Mouse (Mus musculus) forebrain, embryonic 15.5 days (tissue): ENCODE measurements around the gene Tas2r143. TPM values are rescaled to one million over a fixed set of nuclear protein-coding genes. Genes with fewer than 3 reads are reported as not detected.

Experiments
- ATAC-seq: fragments of 200-750 bp; cut with Nextera tagmentation; replicated peaks from 2 replicates; pipeline ENCODE4 v1.8.0; 2017; ENCODE audit warnings: mild to moderate bottlenecking, moderate TSS enrichment, moderate library complexity
- H3K27ac ChIP-seq: fragments of 300-500 bp; sonication (generic); replicated peaks from 2 replicates; pipeline ENCODE4 v1.5.1; 2015; ENCODE audit warnings: mild to moderate bottlenecking, inconsistent platforms
- H3K27me3 ChIP-seq: fragments of 300-500 bp; sonication (generic); 2 replicates; pipeline ENCODE4 v1.6.1; 2015; ENCODE audit warnings: inconsistent platforms
- H3K36me3 ChIP-seq: fragments of 300-500 bp; sonication (generic); 2 replicates; pipeline ENCODE4 v1.6.1; 2015; ENCODE audit warnings: mild to moderate bottlenecking, inconsistent platforms
- H3K4me1 ChIP-seq: fragments of 300-500 bp; sonication (generic); 2 replicates; pipeline ENCODE4 v1.6.1; 2015; ENCODE audit warnings: inconsistent platforms
- H3K4me2 ChIP-seq: fragments of 300-500 bp; sonication (generic); replicated peaks from 2 replicates; pipeline ENCODE4 v1.6.1; 2015; ENCODE audit warnings: mild to moderate bottlenecking, inconsistent platforms
- H3K4me3 ChIP-seq: fragments of 300-500 bp; sonication (generic); 2 replicates; pipeline ENCODE4 v1.5.1; 2015; ENCODE audit warnings: mild to moderate bottlenecking, inconsistent platforms
- H3K9ac ChIP-seq: fragments of 300-500 bp; sonication (generic); replicated peaks from 2 replicates; pipeline ENCODE4 v1.6.1; 2015; ENCODE audit warnings: mild to moderate bottlenecking, inconsistent platforms
- H3K9me3 ChIP-seq: fragments of 300-500 bp; sonication (generic); 2 replicates; pipeline ENCODE4 v1.6.1; 2016; ENCODE audit warnings: inconsistent platforms
- WGBS: fragments of 180-500 bp; shearing (Covaris S2); methylation state at CpG from one replicate; pipeline ENCODE4 v1.1.7; 2015; ENCODE audit warnings: mixed read lengths; 5-methylcytosine and 5-hydroxymethylcytosine counted together
- polyA plus RNA-seq: library from polyadenylated mRNA; unstranded; fragments of >200 nt; fragmentation: Nextera tagmentation; extraction: Ambion mirVana; gene quantifications from 2 replicates; pipeline ENCODE4 v1.2.1, GENCODE M21; 2015

The Tas2r143 gene
- polyA plus RNA-seq, 1 experiment from 2014 or later, result not detected

GRCm38 (mm10) chr6:42372001-42372400, 28.0 kb upstream of the Tas2r143 start:
- no peak for ATAC-seq
- no peaks in the 10 kb centered on the region for H3K36me3 ChIP-seq
- no peak overlapping the region for H3K4me2 ChIP-seq
- 0 out of 2 replicates have a peak, but pooled peaks cover 3% of the 10 kb centered on the region for H3K27me3 ChIP-seq
- H3K4me3 ChIP-seq, result no peak overlapping the region
- peaks cover 14% of the 10 kb centered on the region for H3K4me1 ChIP-seq
- no peaks in the 10 kb centered on the region for H3K9me3 ChIP-seq
- H3K9ac ChIP-seq, result no peak overlapping the region
- H3K27ac ChIP-seq, result no peak overlapping the region
- WGBS, result 5% methylated on average over 3 of the region's 3 CpGs

DNA sequence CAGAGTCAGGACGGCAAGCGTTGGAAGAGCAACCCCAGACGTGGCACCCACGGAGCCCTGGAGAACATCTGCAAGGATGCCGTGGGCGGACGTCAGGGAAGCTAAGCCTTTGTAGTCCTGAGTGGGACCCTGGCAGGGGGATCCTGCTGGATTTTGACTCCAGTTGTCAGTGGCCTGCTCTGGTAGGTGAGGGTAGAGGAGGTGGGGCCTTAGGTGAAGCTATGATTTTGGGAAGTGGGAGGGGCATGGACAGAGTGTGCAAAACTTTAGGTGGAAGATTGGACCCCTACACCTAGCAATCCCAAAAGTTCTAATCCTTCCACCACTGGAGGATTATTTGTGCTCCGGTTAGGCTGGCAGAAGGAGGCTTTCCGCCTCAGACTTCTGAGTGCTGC, 27.6 kb upstream of the Tas2r143 start:
- no peaks in the 10 kb centered on the region for H3K9me3 ChIP-seq
- no peak overlapping the region for H3K4me3 ChIP-seq
- ATAC-seq, result peak; percentile 20; the same call in 1 of the 2 replicates
- H3K36me3 ChIP-seq, result no peaks in the 10 kb centered on the region
- H3K4me2 ChIP-seq, result peak overlapping the region; percentile 91
- H3K27ac ChIP-seq, result no peak overlapping the region
- no peak overlapping the region for H3K9ac ChIP-seq
- H3K27me3 ChIP-seq, result 0 out of 2 replicates have a peak, but pooled peaks cover 3% of the 10 kb centered on the region
- H3K4me1 ChIP-seq, result peaks cover 14% of the 10 kb centered on the region
- 19% methylated on average over 9 of the region's 9 CpGs for WGBS

DNA sequence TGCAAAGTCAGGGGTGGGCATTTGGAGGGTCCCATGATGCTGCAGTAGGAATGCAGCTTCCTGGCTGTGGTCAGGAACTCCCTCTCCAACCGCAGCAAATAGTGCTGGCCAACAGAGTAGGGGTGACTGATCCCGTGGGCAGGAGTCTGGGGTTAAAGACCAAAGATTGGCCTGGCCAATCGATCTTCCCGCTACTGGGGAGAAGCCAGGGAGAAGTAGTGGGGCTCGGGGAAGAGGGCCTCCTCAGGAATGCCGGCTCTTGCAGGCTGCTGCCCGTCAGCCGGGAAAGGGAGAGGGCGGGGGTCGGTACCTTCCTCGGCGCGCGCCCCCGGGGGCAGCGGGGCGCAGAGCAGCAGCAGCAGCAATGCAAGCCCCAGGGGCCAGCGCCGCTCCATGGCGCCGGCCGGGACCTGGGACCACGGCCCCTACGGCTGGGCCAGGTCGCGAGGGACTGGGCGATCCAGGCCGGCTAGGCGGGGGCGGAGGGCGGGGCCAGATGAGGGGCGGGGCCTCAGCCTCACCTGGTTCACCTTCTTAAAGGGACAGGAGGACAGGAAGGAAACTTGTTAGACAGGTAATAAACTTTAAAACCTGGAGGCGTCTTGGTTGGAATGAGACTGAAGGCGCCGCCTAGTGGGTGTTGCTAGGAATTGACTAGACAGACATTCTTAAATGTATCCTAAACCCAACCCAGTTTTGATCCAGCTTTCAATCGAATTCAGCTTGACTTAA, 27.1 kb upstream of the Tas2r143 start, which contains the start of gene Epha1:
Epha1 (minus strand) TSS at position 453 of the 732 bp plus-strand sequence.
- peak within 1 kb of the TSS; percentile 43 for H3K4me3 ChIP-seq
- peak within 1 kb of the TSS; percentile 36; the same call in 1 of the 2 replicates for H3K9ac ChIP-seq
- peak within 1 kb of the TSS; percentile 91 for H3K4me2 ChIP-seq
- under 1% methylated on average over 36 of the region's 36 CpGs for WGBS
- peak; percentile 71 for ATAC-seq
- 0 out of 2 replicates have a peak, but pooled peaks cover 3% of the 10 kb centered on the region for H3K27me3 ChIP-seq
- peaks cover 14% of the 10 kb centered on the region for H3K4me1 ChIP-seq
- H3K27ac ChIP-seq, result no peak within 1 kb of the TSS
- no peaks in the 10 kb centered on the region for H3K36me3 ChIP-seq
- no peaks in the 10 kb centered on the region for H3K9me3 ChIP-seq

GRCm38 (mm10) chr6:42373669-42374430, 26.2 kb upstream of the Tas2r143 start:
- peak overlapping the region; percentile 43 for H3K4me3 ChIP-seq
- H3K27me3 ChIP-seq, result 0 out of 2 replicates have a peak, but pooled peaks cover 3% of the 10 kb centered on the region
- H3K27ac ChIP-seq, result no peak overlapping the region
- peak overlapping the region; percentile 91 for H3K4me2 ChIP-seq
- H3K4me1 ChIP-seq, result peaks cover 14% of the 10 kb centered on the region
- H3K9me3 ChIP-seq, result no peaks in the 10 kb centered on the region
- H3K9ac ChIP-seq, result 0 out of 2 replicates have a peak overlapping the region, but pooled peaks have one; percentile 36
- peak; percentile 21; the same call in 1 of the 2 replicates for ATAC-seq
- 46% methylated on average over 7 of the region's 7 CpGs for WGBS
- no peaks in the 10 kb centered on the region for H3K36me3 ChIP-seq

DNA sequence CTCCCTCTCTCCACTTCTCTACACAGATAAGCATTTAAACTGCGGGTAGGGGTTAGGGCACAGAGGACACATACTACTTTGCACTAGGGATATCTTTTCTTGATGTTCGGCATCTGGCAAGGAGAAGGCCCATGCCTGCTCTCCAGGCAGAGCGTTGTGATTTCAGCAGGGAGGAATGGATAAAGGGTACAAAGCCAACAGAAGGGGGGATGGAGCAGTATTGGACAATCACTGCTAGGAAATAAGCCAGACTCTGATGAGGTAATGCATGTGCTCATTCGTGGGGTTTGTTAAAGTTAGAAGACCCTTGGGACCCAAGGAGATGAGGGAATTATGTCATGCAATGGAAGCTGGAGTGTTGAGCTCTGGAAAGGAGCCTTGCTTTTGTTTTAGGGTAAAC, 25.3 kb upstream of the Tas2r143 start:
- Histone ChIP-seq H3K9ac (no peak overlapping the region), H3K36me3 (no peaks in the 10 kb centered on the region), H3K4me3 (no peak overlapping the region), H3K4me1 (peaks cover 14% of the 10 kb centered on the region), H3K27ac (no peak overlapping the region), H3K9me3 (no peaks in the 10 kb centered on the region), H3K27me3 (0 out of 2 replicates have a peak, but pooled peaks cover 3% of the 10 kb centered on the region), H3K4me2 (no peak overlapping the region)
- no peak for ATAC-seq
- 67% methylated on average over 4 of the region's 4 CpGs for WGBS

- no peak overlapping the region for H3K4me3 ChIP-seq
- no peaks in the 10 kb centered on the region for H3K36me3 ChIP-seq
- peaks cover 14% of the 10 kb centered on the region for H3K4me1 ChIP-seq
- 0 out of 2 replicates have a peak, but pooled peaks cover 3% of the 10 kb centered on the region for H3K27me3 ChIP-seq
- no peak overlapping the region for H3K9ac ChIP-seq
- H3K9me3 ChIP-seq, result no peaks in the 10 kb centered on the region
- no peak for ATAC-seq
- WGBS, result 84% methylated on average over 2 of the region's 2 CpGs
- H3K27ac ChIP-seq, result no peak overlapping the region
- H3K4me2 ChIP-seq, result no peak overlapping the region
Observed at GRCm38 (mm10) chr6:42375131-42375530, 24.9 kb upstream of the Tas2r143 start.

DNA sequence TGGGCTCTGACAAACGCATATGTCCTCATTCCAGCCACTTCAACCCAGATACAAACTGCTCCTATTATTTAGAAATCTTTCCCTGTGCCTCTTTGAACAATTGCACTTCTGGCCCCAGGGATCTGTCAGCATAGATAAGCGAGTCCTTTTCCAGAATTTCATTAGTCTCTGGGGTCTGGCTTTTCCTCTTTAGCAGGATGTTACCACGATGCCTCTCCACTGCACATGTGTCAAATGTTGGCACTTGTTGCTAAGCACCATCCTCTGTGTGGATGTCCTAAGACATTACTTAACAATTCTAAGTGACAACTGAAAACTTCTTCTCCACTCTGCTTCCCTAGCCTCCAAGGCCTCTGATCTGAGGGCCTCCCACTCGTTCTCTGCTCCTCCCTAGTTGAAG, 24.0 kb upstream of the Tas2r143 start:
- H3K36me3 ChIP-seq, result no peaks in the 10 kb centered on the region
- H3K27ac ChIP-seq, result no peak overlapping the region
- no peak for ATAC-seq
- no peak overlapping the region for H3K4me3 ChIP-seq
- peaks cover 14% of the 10 kb centered on the region for H3K4me1 ChIP-seq
- H3K4me2 ChIP-seq, result no peak overlapping the region
- H3K27me3 ChIP-seq, result 0 out of 2 replicates have a peak, but pooled peaks cover 3% of the 10 kb centered on the region
- H3K9ac ChIP-seq, result no peak overlapping the region
- WGBS, result 60% methylated on average over 4 of the region's 4 CpGs
- no peaks in the 10 kb centered on the region for H3K9me3 ChIP-seq

DNA sequence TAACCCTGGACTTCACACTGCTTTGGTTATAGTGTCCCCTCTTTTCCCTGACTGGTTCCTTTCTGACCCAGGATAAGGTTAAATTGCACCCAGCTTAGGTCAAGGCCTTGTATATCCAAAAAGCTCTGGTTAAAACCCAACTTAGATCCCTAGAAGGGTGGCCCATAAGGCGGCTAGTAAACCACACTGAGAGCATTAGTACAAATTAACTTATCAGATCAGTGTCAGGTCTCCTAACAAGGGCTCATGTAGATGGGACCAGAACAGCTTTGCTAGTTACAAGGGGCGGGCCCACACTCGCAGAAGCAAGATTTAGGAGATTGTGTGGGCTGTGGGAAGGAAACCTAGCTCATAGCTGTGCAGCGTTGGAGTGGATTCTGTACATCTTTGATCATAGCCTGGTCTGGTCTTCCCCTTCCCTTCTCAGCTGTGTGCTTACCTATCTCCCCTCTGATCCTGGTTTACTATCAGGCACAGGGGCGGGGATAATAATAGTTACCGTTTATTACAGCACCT, 23.5 kb upstream of the Tas2r143 start:
- Histone ChIP-seq H3K27ac (no peak overlapping the region), H3K4me3 (no peak overlapping the region), H3K4me2 (no peak overlapping the region), H3K27me3 (0 out of 2 replicates have a peak, but pooled peaks cover 3% of the 10 kb centered on the region), H3K36me3 (no peaks in the 10 kb centered on the region), H3K9ac (no peak overlapping the region), H3K4me1 (peaks cover 14% of the 10 kb centered on the region), H3K9me3 (no peaks in the 10 kb centered on the region)
- WGBS, result 87% methylated on average over 6 of the region's 6 CpGs
- ATAC-seq, result no peak

- Histone ChIP-seq H3K36me3 (no peaks in the 10 kb centered on the region), H3K27me3 (0 out of 2 replicates have a peak, but pooled peaks cover 3% of the 10 kb centered on the region), H3K9me3 (no peaks in the 10 kb centered on the region), H3K4me1 (peaks cover 14% of the 10 kb centered on the region), H3K4me2 (no peak overlapping the region), H3K27ac (no peak overlapping the region), H3K4me3 (no peak overlapping the region), H3K9ac (no peak overlapping the region)
- ATAC-seq, result no peak
- WGBS, result 62% methylated on average over 5 of the region's 5 CpGs
Observed at GRCm38 (mm10) chr6:42377280-42377679, 22.8 kb upstream of the Tas2r143 start.

DNA sequence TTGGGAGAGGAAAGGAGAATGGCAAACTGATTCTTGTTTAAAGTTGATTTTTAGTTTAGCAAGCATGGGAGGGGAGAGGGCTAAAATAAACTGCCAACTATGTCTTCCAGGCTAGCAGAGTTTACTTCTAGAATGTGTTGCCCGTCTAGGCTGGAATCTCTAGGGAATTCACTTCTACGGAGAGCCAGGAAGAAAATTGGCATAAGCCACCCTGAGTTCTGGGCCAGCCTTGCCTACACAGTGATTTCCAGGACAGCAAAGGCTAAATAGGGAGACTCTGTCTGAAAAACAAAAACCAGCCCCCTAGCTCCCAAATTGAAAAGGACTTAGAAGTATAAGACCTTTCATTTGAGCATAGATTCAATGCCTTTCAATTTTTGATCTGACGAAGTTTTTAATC, 20.5 kb upstream of the Tas2r143 start:
- H3K27ac ChIP-seq, result no peak overlapping the region
- H3K4me1 ChIP-seq, result no peaks in the 10 kb centered on the region
- no peak overlapping the region for H3K4me2 ChIP-seq
- H3K9ac ChIP-seq, result no peak overlapping the region
- no peak for ATAC-seq
- H3K27me3 ChIP-seq, result no peaks in the 10 kb centered on the region
- no peak overlapping the region for H3K4me3 ChIP-seq
- H3K36me3 ChIP-seq, result no peaks in the 10 kb centered on the region
- 56% methylated on average over 3 of the region's 3 CpGs for WGBS
- no peaks in the 10 kb centered on the region for H3K9me3 ChIP-seq

GRCm38 (mm10) chr6:42380416-42381144, 19.5 kb upstream of the Tas2r143 start:
- no peak overlapping the region for H3K4me2 ChIP-seq
- H3K36me3 ChIP-seq, result no peaks in the 10 kb centered on the region
- no peak overlapping the region for H3K27ac ChIP-seq
- no peaks in the 10 kb centered on the region for H3K27me3 ChIP-seq
- H3K4me1 ChIP-seq, result no peaks in the 10 kb centered on the region
- no peaks in the 10 kb centered on the region for H3K9me3 ChIP-seq
- H3K4me3 ChIP-seq, result no peak overlapping the region
- no peak overlapping the region for H3K9ac ChIP-seq
- 3% methylated on average over 8 of the region's 8 CpGs for WGBS
- peak; percentile 60 for ATAC-seq
